Mouse (Mus musculus) CH12.LX (cell line): ENCODE measurements at regions not wholly inside any gene's neighbourhood (a gene's known extent, or its start where the extent isn't known, plus 50 kb on each side); places are given as distances from the start of the nearest gene placed in this dataset.

ENCODE experiments used
- DNase-seq: peaks from one replicate; pipeline ENCODE4 v3.0.0-alpha.2; 2013; ENCODE audit errors: extremely low read depth
- H3K27ac ChIP-seq: 2 replicates; pipeline ENCODE4 v1.5.1; 2012; ENCODE audit warnings: low read depth, mild to moderate bottlenecking, control low read depth, moderate library complexity; ENCODE audit not compliant: insufficient read depth
- H3K27me3 ChIP-seq: replicated peaks from 2 replicates; pipeline ENCODE3; 2012; ENCODE audit warnings: inconsistent platforms
- H3K36me3 ChIP-seq, 2 experiments: replicated peaks in 1 of 2; 2 replicates each; pipeline versions ENCODE3 to v1.6.1; 2012; ENCODE audit warnings: inconsistent platforms in 1 of 2, low read length in 1 of 2, mild to moderate bottlenecking in 1 of 2, mixed read lengths in 1 of 2, moderate library complexity in 1 of 2; ENCODE audit not compliant: control insufficient read depth in 1 of 2, insufficient read depth in 1 of 2
- H3K4me1 ChIP-seq, 2 experiments: 2 replicates each; pipeline ENCODE4 v1.6.1; 2012; ENCODE audit warnings: inconsistent platforms in 1 of 2, moderate library complexity in 1 of 2; ENCODE audit not compliant: insufficient read depth in 2 of 2, control insufficient read depth in 1 of 2
- H3K4me2 ChIP-seq: 2 replicates; pipeline ENCODE4 v1.6.1; 2012; ENCODE audit warnings: low read depth, mild to moderate bottlenecking, control low read depth; ENCODE audit not compliant: poor library complexity, insufficient read depth, severe bottlenecking
- H3K4me3 ChIP-seq, 3 experiments: fragments of 150-350 bp in 1 of 3; sonication (generic) in 1 of 3; replicated peaks in 1 of 3; 2 replicates each; pipeline versions ENCODE3 to v1.5.1; 2011 to 2012; ENCODE audit warnings: low read depth in 2 of 3, low read length in 2 of 3, mild to moderate bottlenecking in 2 of 3, moderate library complexity in 2 of 3, control low read depth in 1 of 3, improper control_type of control experiment in 1 of 3, inconsistent platforms in 1 of 3, mixed read lengths in 1 of 3; ENCODE audit not compliant: poor library complexity in 1 of 3
- H3K79me2 ChIP-seq: replicated peaks from 2 replicates; pipeline ENCODE4 v1.6.1; 2012; ENCODE audit warnings: mild to moderate bottlenecking, moderate library complexity; ENCODE audit not compliant: control insufficient read depth, poor library complexity, insufficient read depth, severe bottlenecking; ENCODE audit errors: extremely low read depth
- H3K9ac ChIP-seq: 2 replicates; pipeline ENCODE4 v1.6.1; 2012; ENCODE audit warnings: low read depth, mild to moderate bottlenecking, control low read depth, moderate library complexity; ENCODE audit not compliant: insufficient read depth
- H3K9me3 ChIP-seq: replicated peaks from 2 replicates; pipeline ENCODE3; 2012; ENCODE audit warnings: low read length, inconsistent platforms, mixed read lengths
- CTCF ChIP-seq, 2 experiments: IDR thresholded peaks in 1 of 2; conservative IDR thresholded peaks in 1 of 2; 2 replicates each; pipeline ENCODE4 v1.5.1; 2011 to 2012; ENCODE audit warnings: low read depth in 2 of 2, low read length in 2 of 2, improper control_type of control experiment in 1 of 2, inconsistent platforms in 1 of 2, mild to moderate bottlenecking in 1 of 2, moderate library complexity in 1 of 2
- EP300 ChIP-seq: IDR thresholded peaks from 2 replicates; pipeline ENCODE4 v1.6.1; 2011; ENCODE audit warnings: low read length, improper control_type of control experiment
- ETS1 ChIP-seq: conservative IDR thresholded peaks from 2 replicates; pipeline ENCODE4 v1.6.1; 2012; ENCODE audit warnings: low read depth, mild to moderate bottlenecking, inconsistent platforms, low read length, improper control_type of control experiment, moderate library complexity
- GABPA ChIP-seq: IDR thresholded peaks from 2 replicates; pipeline ENCODE4 v1.6.1; 2012; ENCODE audit warnings: low read depth, low read length, improper control_type of control experiment, inconsistent platforms; ENCODE audit not compliant: insufficient replicate concordance
- HCFC1 ChIP-seq: IDR thresholded peaks from 2 replicates; pipeline ENCODE4 v1.6.1; 2012; ENCODE audit warnings: low read depth, mild to moderate bottlenecking, inconsistent platforms, low read length, improper control_type of control experiment
- IRF4 ChIP-seq: IDR thresholded peaks from 2 replicates; pipeline ENCODE4 v1.6.1; 2014; ENCODE audit warnings: low read depth, mild to moderate bottlenecking, inconsistent platforms, low read length, improper control_type of control experiment
- JUN ChIP-seq: IDR thresholded peaks from 2 replicates; pipeline ENCODE4 v1.6.1; 2011; ENCODE audit warnings: low read depth, mild to moderate bottlenecking, low read length, improper control_type of control experiment, moderate library complexity; ENCODE audit not compliant: insufficient read depth
- KAT2A ChIP-seq: IDR thresholded peaks from 2 replicates; pipeline ENCODE4 v1.6.1; 2012; ENCODE audit warnings: low read length, improper control_type of control experiment, inconsistent platforms; ENCODE audit not compliant: insufficient replicate concordance
- MAFK ChIP-seq: IDR thresholded peaks from 2 replicates; pipeline ENCODE4 v1.6.1; 2011; ENCODE audit warnings: low read length, improper control_type of control experiment; ENCODE audit not compliant: insufficient replicate concordance
- MAX ChIP-seq: IDR thresholded peaks from 2 replicates; pipeline ENCODE4 v1.6.1; 2011; ENCODE audit warnings: low read length, improper control_type of control experiment
- MXI1 ChIP-seq: IDR thresholded peaks from 2 replicates; pipeline ENCODE4 v1.6.1; 2011; ENCODE audit warnings: mild to moderate bottlenecking, low read depth, low read length, improper control_type of control experiment
- MYC ChIP-seq: IDR thresholded peaks from 2 replicates; pipeline ENCODE4 v1.6.1; 2011; ENCODE audit warnings: low read depth, mild to moderate bottlenecking, improper control_type of control experiment, low read length
- PAX5 ChIP-seq: IDR thresholded peaks from 2 replicates; pipeline ENCODE4 v1.6.1; 2012; ENCODE audit warnings: low read length, inconsistent platforms, mixed read lengths
- POLR2A ChIP-seq: IDR thresholded peaks from 2 replicates; pipeline ENCODE4 v1.6.1; 2011; ENCODE audit warnings: low read depth, mild to moderate bottlenecking, improper control_type of control experiment, low read length
- RAD21 ChIP-seq: IDR thresholded peaks from 2 replicates; pipeline ENCODE4 v1.6.1; 2011; ENCODE audit warnings: low read depth, mild to moderate bottlenecking, low read length, improper control_type of control experiment, moderate library complexity
- RCOR1 ChIP-seq: conservative IDR thresholded peaks from 2 replicates; pipeline ENCODE4 v1.6.1; 2012; ENCODE audit warnings: low read depth, mild to moderate bottlenecking, inconsistent platforms, low read length, improper control_type of control experiment
- SIN3A ChIP-seq: IDR thresholded peaks from 2 replicates; pipeline ENCODE4 v1.6.1; 2012; ENCODE audit warnings: low read length, improper control_type of control experiment, inconsistent platforms
- SMC3 ChIP-seq: IDR thresholded peaks from 2 replicates; pipeline ENCODE4 v1.6.1; 2011; ENCODE audit warnings: low read depth, low read length, improper control_type of control experiment
- USF1 ChIP-seq: IDR thresholded peaks from 2 replicates; pipeline ENCODE4 v1.6.1; 2014; ENCODE audit warnings: low read depth, mild to moderate bottlenecking, inconsistent platforms, low read length, improper control_type of control experiment
- USF2 ChIP-seq: conservative IDR thresholded peaks from 2 replicates; pipeline ENCODE4 v1.6.1; 2011; ENCODE audit warnings: low read depth, low read length, improper control_type of control experiment
- ZC3H11A ChIP-seq: IDR thresholded peaks from 2 replicates; pipeline ENCODE4 v1.6.1; 2012; ENCODE audit warnings: low read depth, mild to moderate bottlenecking, inconsistent platforms, low read length, improper control_type of control experiment
- ZMIZ1 ChIP-seq: IDR thresholded peaks from 2 replicates; pipeline ENCODE4 v1.6.1; 2012; ENCODE audit warnings: low read depth, mild to moderate bottlenecking, inconsistent platforms, low read length, improper control_type of control experiment
- ZNF384 ChIP-seq: IDR thresholded peaks from 2 replicates; pipeline ENCODE4 v1.6.1; 2012; ENCODE audit warnings: low read depth, low read length, improper control_type of control experiment, inconsistent platforms
- dilution Hi-C: fragments of 300-500 bp; cut with MboI; formaldehyde crosslinking; loops from 2 replicates; pipeline ENCODE4 v1.14.3; 2020; ENCODE audit warnings: low sequenced_read_pairs; ENCODE audit not compliant: extremely low pct_unique_long_range_greater_than_20kb, extremely low pct_ligation_motif_present
- in situ Hi-C: fragments of 300-500 bp; cut with MboI; formaldehyde crosslinking; loops from 3 replicates; pipeline ENCODE4 v1.14.3; 2019; ENCODE audit warnings: low sequenced_read_pairs, low pct_ligation_motif_present, low pct_unique_long_range_greater_than_20kb, mixed read lengths

DNA sequence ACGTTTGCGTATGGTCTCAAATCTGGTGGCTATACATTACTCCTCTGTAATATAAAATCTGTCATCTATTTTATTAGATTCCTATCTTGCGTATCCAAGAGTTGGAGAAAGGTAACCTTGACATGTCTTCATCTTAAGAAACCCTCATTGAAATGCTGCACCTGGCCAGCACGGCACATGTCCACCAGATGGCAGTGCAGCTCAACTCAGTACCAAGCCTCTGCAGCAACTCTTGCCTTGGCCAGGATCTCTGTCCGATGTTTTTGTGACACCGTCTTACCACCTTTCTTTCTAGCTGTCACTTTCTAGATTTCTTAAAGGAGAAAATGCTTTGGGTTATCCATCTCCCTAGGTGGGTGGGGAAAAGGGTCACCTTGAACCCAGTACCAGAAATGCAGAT lies 134.1 kb upstream of the Dcn start:
- Histone ChIP-seq H3K4me3 (no peak overlapping the region), H3K36me3 (no peaks in the 10 kb centered on the region), H3K4me1 (peaks cover 0 to 6% of the 10 kb centered on the region in 2 experiments; a peak in 1 of 4 replicates), H3K27ac (no peak overlapping the region), H3K4me2 (peak overlapping the region; percentile 29; the same call in 1 of the 2 replicates), H3K9me3 (no peaks in the 10 kb centered on the region), H3K9ac (no peak overlapping the region), H3K27me3 (no peaks in the 10 kb centered on the region), H3K79me2 (no peaks in the 10 kb centered on the region)
- in situ Hi-C loops = loop anchor here (25.0 kb wide), 1 partner anchor 1208 kb away; the partner anchor contains the start of gene Gm5426
- DNase-seq = peak; percentile 74
- TF ChIP-seq USF1 = no peak
- no peak for TF ChIP-seq ZNF384
- peak; percentile 87 for TF ChIP-seq SMC3
- no peak for TF ChIP-seq POLR2A
- TF ChIP-seq ZC3H11A = peak; percentile 38
- TF ChIP-seq KAT2A = no peak
- TF ChIP-seq PAX5 = no peak
- TF ChIP-seq SIN3A = no peak
- peak; percentile 81 to 88 for TF ChIP-seq CTCF (conservative IDR thresholded peaks at IDR 0.05 in 1 of 2, IDR thresholded peaks at IDR 0.05 in 1 of 2; ENCODE audit: low read depth in 2 of 2, low read length in 2 of 2)
- TF ChIP-seq MAX = 0 out of 2 replicates have a peak, but pooled peaks have one; percentile 44
- TF ChIP-seq HCFC1 = no peak
- peak; percentile 84 for TF ChIP-seq RAD21
- TF ChIP-seq JUN = no peak
- dilution Hi-C loops = no loop called here

DNA sequence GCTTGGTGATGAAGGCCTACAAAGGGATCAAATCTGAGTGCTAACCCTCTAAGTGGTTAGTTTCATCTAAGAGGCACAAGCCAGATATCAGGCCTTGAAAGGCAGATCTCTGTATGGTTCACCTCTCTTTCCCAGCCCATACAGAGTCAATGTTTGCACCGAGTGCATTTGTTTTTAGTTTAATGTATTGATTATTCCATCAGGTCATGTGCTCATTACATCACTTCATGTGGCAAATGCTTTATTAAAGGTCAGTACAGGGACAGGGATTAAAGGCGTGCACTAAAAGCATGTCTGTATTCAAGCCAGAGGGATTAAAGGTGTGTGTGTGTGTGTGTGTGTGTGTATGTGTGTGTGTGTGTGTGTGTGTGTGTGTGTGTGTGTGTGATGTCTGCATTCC lies 132.5 kb upstream of the Dcn start:
- no peak for TF ChIP-seq PAX5
- no peak for TF ChIP-seq RAD21
- TF ChIP-seq RCOR1 = no peak
- TF ChIP-seq MYC = no peak
- no peak for TF ChIP-seq ZMIZ1
- TF ChIP-seq ETS1 = no peak
- no peak for TF ChIP-seq ZNF384
- TF ChIP-seq IRF4 = no peak
- TF ChIP-seq MAFK = no peak
- no peak for TF ChIP-seq MXI1
- TF ChIP-seq HCFC1 = no peak
- no peak for TF ChIP-seq GABPA
- TF ChIP-seq ZC3H11A = no peak
- no peak for TF ChIP-seq USF2
- TF ChIP-seq CTCF (conservative IDR thresholded peaks at IDR 0.05 in 1 of 2, IDR thresholded peaks at IDR 0.05 in 1 of 2; ENCODE audit: low read depth in 2 of 2, low read length in 2 of 2) = no peak
- TF ChIP-seq USF1 = no peak
- TF ChIP-seq SMC3 = no peak
- no peak for TF ChIP-seq EP300
- H3K9me3 ChIP-seq = no peaks in the 10 kb centered on the region
- dilution Hi-C loops = no loop called here

More for the DNA sequence above, 132.5 kb upstream of the Dcn start:
- H3K4me2 ChIP-seq = no peak overlapping the region
- in situ Hi-C loops = loop anchor here (25.0 kb wide), 1 partner anchor 1210 kb away; the partner anchor contains the start of gene Gm5426
- H3K4me1 ChIP-seq = peaks cover 0 to 6% of the 10 kb centered on the region in 2 experiments; a peak in 1 of 4 replicates
- no peaks in the 10 kb centered on the region for H3K79me2 ChIP-seq
- no peak for DNase-seq
- H3K4me3 ChIP-seq = no peak overlapping the region
- no peaks in the 10 kb centered on the region for H3K27me3 ChIP-seq
- H3K27ac ChIP-seq = no peak overlapping the region
- no peak overlapping the region for H3K9ac ChIP-seq
- H3K36me3 ChIP-seq = no peaks in the 10 kb centered on the region
